Mouse (Mus musculus) erythroblast, embryonic 14.5 days (primary cell): ENCODE results near the gene Dlgap4.

Experiments
- GATA1 ChIP-seq: IDR thresholded peaks from 2 replicates; pipeline ENCODE4 v1.6.1; 2012; ENCODE audit warnings: low read length, inconsistent platforms, mixed read lengths
- TAL1 ChIP-seq: IDR thresholded peaks from 3 replicates; pipeline ENCODE4 v1.6.1; 2012; ENCODE audit warnings: low read length, inconsistent platforms, mixed read lengths

GRCm38 (mm10) chr2:156667290-156667689 is 53.8 kb downstream of the Dlgap4 start:
- TF ChIP-seq TAL1 (no peak), GATA1 (no peak)
